Mouse (Mus musculus) heart, adult 2 months (tissue): ENCODE results near the gene Trpv4.

Experiments used
- CTCF ChIP-seq: fragments of 200-600 bp; IDR thresholded peaks from 2 replicates; pipeline ENCODE4 v1.8.1; 2022; ENCODE audit warnings: antibody characterized with exemption, mild to moderate bottlenecking, moderate library complexity
- POLR2A ChIP-seq: fragments of 200-500 bp; IDR thresholded peaks from 2 replicates; pipeline ENCODE4 v1.6.1; 2011; ENCODE audit warnings: mild to moderate bottlenecking, low read depth, low read length, control low read depth; ENCODE audit not compliant: insufficient read depth

- TF ChIP-seq CTCF (no peak), POLR2A (no peak)
Observed at GRCm38 (mm10) chr5:114698044-114698746, 40.0 kb upstream of the Trpv4 start.
